Mouse (Mus musculus) Patski (cell line): ENCODE results near the gene Srpk2. TPM values are rescaled to one million over a fixed set of nuclear protein-coding genes. Genes with fewer than 3 reads are reported as not detected.
A peak's percentile ranks its signal among the peaks of the same experiment; 100 is the strongest.
"Not testable (repeated sequence)": the region's sequence is repeated elsewhere in the genome, so short reads cannot be mapped to it uniquely, and the experiment has no call there.

Experiments
- ATAC-seq: fragments of 100-300 bp; one replicate; pipeline ENCODE4 v1.8.0; 2021
- CTCF ChIA-PET: fragments of 350-600 bp; sonication (Branson Sonifier 250); formaldehyde crosslinking; loops from one replicate; lab custom pipeline; 2022; ENCODE audit warnings: inconsistent platforms; lab: Charles Lee
- POLR2A ChIA-PET: fragments of 350-600 bp; sonication (Branson Sonifier 250); formaldehyde crosslinking; loops from one replicate; lab custom pipeline; 2022; ENCODE audit warnings: antibody characterized with exemption, inconsistent platforms; lab: Charles Lee
- DNase-seq: peaks from one replicate; pipeline ENCODE4 v3.0.0-alpha.2; 2011; ENCODE audit warnings: low read depth, low spot score
- H3K27me3 ChIP-seq: fragments of 371-371 bp; one replicate; pipeline ENCODE4 v1.5.1; 2021
- CTCF ChIP-seq: fragments of 100-300 bp; IDR thresholded peaks from one replicate; pipeline ENCODE4 v1.5.1; 2021
- in situ Hi-C: fragments of 300-500 bp; cut with MboI; formaldehyde crosslinking; loops from 3 replicates; pipeline ENCODE4 v1.11.1; 2018; ENCODE audit warnings: low pct_unique_long_range_greater_than_20kb, mixed read lengths
- polyA plus RNA-seq: library from polyadenylated mRNA; unstranded; gene quantifications from one replicate; pipeline ENCODE4 v1.2.3, GENCODE M21; 2021

The Srpk2 gene
- polyA plus RNA-seq, 1 experiment from 2014 or later = 53.2 TPM

GRCm38 (mm10) chr5:23597260-23597864, 87.1 kb downstream of the Srpk2 start:
- TF ChIP-seq CTCF = no peak
- no peak for ATAC-seq
- in situ Hi-C loops = no loop called here

GRCm38 (mm10) chr5:23596326-23596965, 88.0 kb downstream of the Srpk2 start:
- CTCF ChIA-PET = interaction anchor here (0.8 to 1.6 kb wide), 4 partner anchors 10 to 29 kb away, joined by 3 to 4 read pairs (median 3); no protein-coding TSS in a partner anchor
- in situ Hi-C loops = no loop called here
- POLR2A ChIA-PET = interaction anchor here (0.6 to 1.1 kb wide), 2 partner anchors 9 to 50 kb away, joined by 3 read pairs; no protein-coding TSS in a partner anchor
- no peak for TF ChIP-seq CTCF
- H3K27me3 ChIP-seq = no peaks in the 10 kb centered on the region
- DNase-seq = no peak
- no peak for ATAC-seq

More at GRCm38 (mm10) chr5:23597260-23597864, 87.1 kb downstream of the Srpk2 start:
- ChIA-PET CTCF (interaction anchor here (0.9 to 1.4 kb wide), 2 partner anchors 17 to 35 kb away, joined by 3 to 4 read pairs; no protein-coding TSS in a partner anchor), POLR2A (interaction anchor here (0.6 kb wide), 1 partner anchor 51 kb away, joined by 3 read pairs; no protein-coding TSS in a partner anchor)
- no peak for DNase-seq
- no peaks in the 10 kb centered on the region for H3K27me3 ChIP-seq

- CTCF ChIA-PET, DNase-seq, in situ Hi-C loops, POLR2A ChIA-PET, H3K27me3 ChIP-seq, ATAC-seq: not testable (repeated sequence)
Measured at GRCm38 (mm10) chr5:23590298-23590697, 94.1 kb downstream of the Srpk2 start.

- no peak for TF ChIP-seq CTCF
- H3K27me3 ChIP-seq = no peaks in the 10 kb centered on the region
- POLR2A ChIA-PET = interaction anchor here (0.8 kb wide), 1 partner anchor 8 kb away, joined by 3 read pairs; no protein-coding TSS in a partner anchor
- in situ Hi-C loops = no loop called here
- CTCF ChIA-PET = interaction anchor here (0.7 to 2.9 kb wide), 5 partner anchors 8 to 25 kb away, joined by 3 to 6 read pairs (median 3); no protein-coding TSS in a partner anchor
- no peak for DNase-seq
- ATAC-seq = no peak
Measured at GRCm38 (mm10) chr5:23587614-23588013, 96.8 kb downstream of the Srpk2 start.

GRCm38 (mm10) chr5:23586531-23587453, 97.6 kb downstream of the Srpk2 start:
- in situ Hi-C loops = no loop called here
- H3K27me3 ChIP-seq = no peaks in the 10 kb centered on the region
- ATAC-seq (no peak), DNase-seq (no peak)
- ChIA-PET POLR2A (no interaction called here), CTCF (interaction anchor here (0.9 to 2.9 kb wide), 4 partner anchors 9 to 27 kb away, joined by 3 to 6 read pairs (median 3); no protein-coding TSS in a partner anchor)
- TF ChIP-seq CTCF = no peak

- peak; percentile 96 for ATAC-seq
- ChIA-PET CTCF (interaction anchor here (1.3 to 1.6 kb wide), 3 partner anchors 16 to 166 kb away, joined by 3 to 6 read pairs (median 4); no protein-coding TSS in a partner anchor), POLR2A (no interaction called here)
- no peaks in the 10 kb centered on the region for H3K27me3 ChIP-seq
- in situ Hi-C loops = no loop called here
- DNase-seq = peak; percentile 53
- TF ChIP-seq CTCF = no peak
Measured at GRCm38 (mm10) chr5:23581484-23582060, 102.8 kb downstream of the Srpk2 start.

- DNase-seq (no peak), ATAC-seq (no peak)
- H3K27me3 ChIP-seq = no peaks in the 10 kb centered on the region
- in situ Hi-C loops = no loop called here
- no peak for TF ChIP-seq CTCF
- ChIA-PET POLR2A (no interaction called here), CTCF (interaction anchor here (1.3 to 1.7 kb wide), 2 partner anchors 9 to 47 kb away, joined by 3 to 5 read pairs; no protein-coding TSS in a partner anchor)
Measured at GRCm38 (mm10) chr5:23579120-23579880, 105.1 kb downstream of the Srpk2 start.

- ATAC-seq = no peak
Measured at GRCm38 (mm10) chr5:23578322-23578957, 106.0 kb downstream of the Srpk2 start.

GRCm38 (mm10) chr5:23577847-23578246, 106.6 kb downstream of the Srpk2 start:
- DNase-seq (no peak), ATAC-seq (no peak)
- in situ Hi-C loops = no loop called here
- ChIA-PET POLR2A (no interaction called here), CTCF (interaction anchor here (1.0 kb wide), 1 partner anchor 10 kb away, joined by 3 read pairs; no protein-coding TSS in a partner anchor)
- H3K27me3 ChIP-seq = no peaks in the 10 kb centered on the region
- TF ChIP-seq CTCF = no peak

More at GRCm38 (mm10) chr5:23578322-23578957, 106.0 kb downstream of the Srpk2 start:
- H3K27me3 ChIP-seq = no peaks in the 10 kb centered on the region
- no peak for TF ChIP-seq CTCF
- ChIA-PET CTCF (interaction anchor here (1.0 kb wide), 1 partner anchor 10 kb away, joined by 3 read pairs; no protein-coding TSS in a partner anchor), POLR2A (no interaction called here)
- in situ Hi-C loops = no loop called here
- no peak for DNase-seq
